ENCODE assay signal across 8 mouse cellular contexts in the genomic region with DNA sequence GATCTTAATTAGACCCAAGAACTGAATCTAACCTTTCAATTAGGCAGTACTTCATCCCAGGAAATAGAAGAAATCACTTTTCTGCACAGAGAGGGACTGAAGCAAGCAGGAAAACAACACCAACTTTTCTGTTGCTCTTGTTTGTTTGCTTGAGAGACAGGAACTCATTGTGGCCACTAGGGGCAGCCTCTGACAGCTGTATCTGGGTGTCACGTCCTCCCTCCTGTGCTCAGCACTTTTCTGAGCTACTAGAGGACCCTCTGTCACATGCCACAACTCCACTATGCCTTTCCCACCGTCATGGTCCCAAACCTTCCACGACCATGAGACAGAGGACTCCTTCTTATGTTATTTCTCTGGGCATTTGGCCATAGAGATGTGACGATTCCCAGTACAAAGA.
DNase-seq lines count a peak whose midpoint lies in the region; ATAC-seq and TF ChIP-seq lines count a peak whose summit lies in the region.

No protein-coding gene starts in this region.

- no peaks in the 10 kb centered on the region for H3K27me3 ChIP-seq in hindbrain, postnatal 0 days (ENCODE audit: insufficient read depth, low read length)
- 0 out of 2 replicates have a peak, but pooled peaks cover 3% of the 10 kb centered on the region for H3K27me3 ChIP-seq in hindbrain, embryonic 13.5 days
- H3K27me3 ChIP-seq in CH12.LX (replicated peaks), result no peaks in the 10 kb centered on the region

- TF ChIP-seq RAD21 in CH12.LX (IDR thresholded peaks at IDR 0.05; ENCODE audit: low read depth, low read length), result peak; percentile 81

- no peaks in the 10 kb centered on the region for H3K79me2 ChIP-seq in CH12.LX (replicated peaks; ENCODE audit: control insufficient read depth, extremely low read depth, insufficient read depth, poor library complexity, severe bottlenecking)

- H3K4me3 ChIP-seq in hindbrain, postnatal 0 days (ENCODE audit: low read length), result no peak overlapping the region
- no peak overlapping the region for H3K4me3 ChIP-seq in hindbrain, embryonic 13.5 days
- no peak overlapping the region for H3K4me3 ChIP-seq in CH12.LX (replicated peaks in 1 of 3; ENCODE audit: low read depth in 2 of 3, low read length in 2 of 3, poor library complexity in 1 of 3)

- WGBS in hindbrain, postnatal 0 days, result 41% methylated on average over 4 of the region's 4 CpGs
- WGBS in hindbrain, embryonic 13.5 days, result 47% methylated on average over 4 of the region's 4 CpGs

- no peaks in the 10 kb centered on the region; the same call in none of the 2 replicates for H3K4me1 ChIP-seq in hindbrain, postnatal 0 days (ENCODE audit: insufficient read depth, low read length)
- peaks cover 31% of the 10 kb centered on the region for H3K4me1 ChIP-seq in hindbrain, embryonic 13.5 days (replicated peaks)
- H3K4me1 ChIP-seq in CH12.LX (ENCODE audit: control insufficient read depth in 1 of 2, insufficient read depth in 2 of 2), result peaks cover 8 to 30% of the 10 kb centered on the region in 2 experiments; a peak in 3 of 4 replicates

- peak; percentile 70 for DNase-seq in hindbrain, postnatal 0 days (ENCODE audit: low spot score)
- DNase-seq in CH12.LX (ENCODE audit: extremely low read depth), result peak; percentile 66
- DNase-seq in adrenal gland, postnatal 36 days, result peak; percentile 39 to 52
- DNase-seq in kidney, postnatal 10 days, result peak; percentile 69
- peak; percentile 30 to 49 for DNase-seq in natural killer cell, adult 2 months (ENCODE audit: low spot score in 2 of 2)
- no peak for DNase-seq in Muller cell, postnatal 12 days (ENCODE audit: inconsistent ontology term)
- no peak for DNase-seq in left cerebral cortex, adult 18-20 months (ENCODE audit: low spot score in 2 of 2)

- in situ Hi-C loops in CH12.LX (cut with MboI; ENCODE audit: low pct_ligation_motif_present, low pct_unique_long_range_greater_than_20kb, low sequenced_read_pairs), result no loop called here

- no peak for TF ChIP-seq POLR2A in CH12.LX (IDR thresholded peaks at IDR 0.05; ENCODE audit: low read depth, low read length)

- no peaks in the 10 kb centered on the region for H3K36me3 ChIP-seq in hindbrain, postnatal 0 days (ENCODE audit: insufficient read depth, low read length)
- no peaks in the 10 kb centered on the region for H3K36me3 ChIP-seq in hindbrain, embryonic 13.5 days
- H3K36me3 ChIP-seq in CH12.LX (replicated peaks in 1 of 2; ENCODE audit: control insufficient read depth in 1 of 2, insufficient read depth in 1 of 2, low read length in 1 of 2), result no peaks in the 10 kb centered on the region

- H3K9me3 ChIP-seq in hindbrain, postnatal 0 days (ENCODE audit: low read length), result no peaks in the 10 kb centered on the region
- H3K9me3 ChIP-seq in hindbrain, embryonic 13.5 days, result 0 out of 2 replicates have a peak, but pooled peaks cover 3% of the 10 kb centered on the region
- no peaks in the 10 kb centered on the region for H3K9me3 ChIP-seq in CH12.LX (replicated peaks; ENCODE audit: low read length)

- no peak overlapping the region for H3K27ac ChIP-seq in hindbrain, postnatal 0 days
- no peak overlapping the region for H3K27ac ChIP-seq in hindbrain, embryonic 13.5 days
- H3K27ac ChIP-seq in CH12.LX (ENCODE audit: insufficient read depth, low read depth), result no peak overlapping the region

- dilution Hi-C loops in CH12.LX (cut with MboI; ENCODE audit: extremely low pct_ligation_motif_present, extremely low pct_unique_long_range_greater_than_20kb, low sequenced_read_pairs), result no loop called here

- peak; percentile 88 for TF ChIP-seq CTCF in hindbrain, postnatal 0 days (IDR thresholded peaks at IDR 0.05; ENCODE audit: low read depth)
- TF ChIP-seq CTCF in CH12.LX (conservative IDR thresholded peaks at IDR 0.05 in 1 of 2, IDR thresholded peaks at IDR 0.05 in 1 of 2; ENCODE audit: low read depth in 2 of 2, low read length in 2 of 2), result peak; percentile 88 to 96

- ATAC-seq in hindbrain, postnatal 0 days, result no peak
- ATAC-seq in hindbrain, embryonic 13.5 days (ENCODE audit: low FRiP score), result no peak

- no peak overlapping the region for H3K9ac ChIP-seq in hindbrain, postnatal 0 days (replicated peaks; ENCODE audit: low read length)
- no peak overlapping the region for H3K9ac ChIP-seq in hindbrain, embryonic 13.5 days
- H3K9ac ChIP-seq in CH12.LX (ENCODE audit: insufficient read depth, low read depth), result no peak overlapping the region

- no peak for TF ChIP-seq EP300 in CH12.LX (IDR thresholded peaks at IDR 0.05; ENCODE audit: low read length)

- H3K4me2 ChIP-seq in hindbrain, postnatal 0 days (ENCODE audit: low read depth, low read length), result no peak overlapping the region
- no peak overlapping the region for H3K4me2 ChIP-seq in hindbrain, embryonic 13.5 days
- no peak overlapping the region for H3K4me2 ChIP-seq in CH12.LX (ENCODE audit: insufficient read depth, low read depth, poor library complexity, severe bottlenecking)

TF ChIP-seq in CH12.LX, 34 proteins besides CTCF, POLR2A, EP300 and RAD21:
- TF ChIP-seq JUN (IDR thresholded peaks at IDR 0.05; ENCODE audit: insufficient read depth, low read depth, low read length) (no peak), MAFK (IDR thresholded peaks at IDR 0.05; ENCODE audit: insufficient replicate concordance, low read length) (peak; percentile 85; the same call in 1 of the 2 replicates), SMC3 (IDR thresholded peaks at IDR 0.05; ENCODE audit: low read depth, low read length) (peak; percentile 66), IRF4 (IDR thresholded peaks at IDR 0.05; ENCODE audit: low read depth, low read length) (no peak), E2F4 (IDR thresholded peaks at IDR 0.05; ENCODE audit: insufficient replicate concordance, low read depth, low read length) (no peak)

Comparison
In these comparisons a context has a peak if more than half of its experiments do, and no peak if none do; other contexts are left out.
1. DNase-seq: peak in hindbrain, postnatal 0 days (single experiment), CH12.LX (single experiment), adrenal gland, postnatal 36 days (2 of 2), kidney, postnatal 10 days (single experiment) and natural killer cell, adult 2 months (2 of 2); none in Muller cell, postnatal 12 days (single experiment) and left cerebral cortex, adult 18-20 months (0 of 2).